Mouse (Mus musculus) thymus, adult 18-20 months (tissue): ENCODE measurements around the gene D630039A03Rik.

ENCODE experiments used
- DNase-seq, 2 experiments: peaks; one replicate each; pipeline ENCODE4 v3.0.0; 2022; ENCODE audit warnings: mixed read lengths in 2 of 2

D630039A03Rik gene

DNA sequence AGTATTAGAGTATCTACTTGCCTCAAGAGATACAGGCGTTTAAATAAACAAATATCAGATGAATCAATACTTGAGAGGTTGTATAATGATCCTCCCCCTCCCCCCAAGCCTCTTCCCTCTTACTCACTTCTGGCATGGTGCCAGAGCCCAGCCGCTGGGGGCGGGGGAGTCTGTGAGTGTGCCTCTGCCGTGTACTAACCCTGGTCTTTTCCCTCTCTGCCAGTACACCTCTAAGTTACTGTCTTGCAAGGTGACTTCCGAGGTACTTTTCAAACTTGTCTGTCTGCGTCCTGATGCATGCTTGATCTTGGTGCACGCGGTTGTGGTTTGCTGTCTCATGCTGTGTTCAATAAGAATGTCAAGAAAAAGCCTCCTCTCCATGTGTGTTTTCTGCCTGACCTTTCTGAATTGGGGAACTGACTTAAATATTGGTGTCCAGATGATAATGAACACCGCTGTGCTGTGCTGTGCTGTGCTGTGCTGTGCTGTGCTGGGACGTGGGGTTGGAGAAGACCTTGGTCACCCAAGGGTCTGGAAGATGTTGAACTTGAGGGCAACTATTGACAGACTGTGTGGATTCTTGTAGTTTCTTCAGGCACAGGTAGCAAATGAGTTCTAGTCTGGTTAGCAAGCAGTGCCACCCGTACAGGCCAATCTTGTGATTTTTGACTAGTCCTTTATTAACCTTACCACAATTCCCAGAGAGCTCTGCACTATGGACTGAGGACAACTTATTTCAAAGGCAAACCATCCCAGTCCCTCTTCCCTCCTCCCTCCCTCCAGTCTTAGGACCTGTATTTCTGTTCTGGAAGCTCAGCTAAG is 29.8 kb downstream of the D630039A03Rik start:
- peak in 1 of 2 experiments; percentile 19 for DNase-seq

DNA sequence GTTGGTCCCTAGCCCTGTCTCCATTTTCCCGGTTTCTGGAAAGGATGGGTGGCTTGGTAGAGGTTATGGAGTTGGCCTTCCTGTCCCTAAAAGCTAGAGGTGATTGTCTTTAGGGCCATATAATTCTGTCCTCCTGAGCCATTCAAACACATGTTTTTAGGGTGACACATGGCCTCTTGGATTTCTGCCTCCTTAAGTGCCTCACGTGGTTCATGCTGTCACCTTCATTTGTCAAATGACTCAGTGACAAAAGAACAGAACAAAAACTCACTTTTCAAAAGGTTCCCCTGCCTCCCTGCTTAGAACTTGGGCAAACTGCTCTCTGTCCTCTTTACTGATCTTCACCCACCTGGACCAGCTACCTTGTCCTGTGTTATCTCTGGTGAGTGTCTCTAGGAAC is 30.9 kb downstream of the D630039A03Rik start:
- DNase-seq, result no peak

DNA sequence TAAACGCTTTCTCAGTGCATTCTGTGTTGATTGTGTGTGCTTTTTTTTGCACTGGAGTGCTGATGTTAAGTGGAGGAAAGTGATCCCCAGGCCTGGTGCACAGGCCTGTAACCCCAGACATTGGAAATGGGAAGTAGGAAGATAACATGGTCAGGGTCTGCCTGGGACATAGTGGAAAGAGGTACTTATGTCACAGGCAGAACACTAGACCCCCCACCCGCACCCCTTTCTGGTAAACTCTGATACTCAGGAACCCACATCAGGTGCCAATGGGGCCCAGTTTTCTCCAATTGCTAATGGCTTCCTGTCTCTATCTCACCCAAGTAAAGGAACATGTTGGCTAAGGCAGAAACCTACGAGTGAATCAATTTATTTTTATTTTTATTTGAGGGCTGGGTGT is 31.6 kb downstream of the D630039A03Rik start:
- DNase-seq, result no peak

DNA sequence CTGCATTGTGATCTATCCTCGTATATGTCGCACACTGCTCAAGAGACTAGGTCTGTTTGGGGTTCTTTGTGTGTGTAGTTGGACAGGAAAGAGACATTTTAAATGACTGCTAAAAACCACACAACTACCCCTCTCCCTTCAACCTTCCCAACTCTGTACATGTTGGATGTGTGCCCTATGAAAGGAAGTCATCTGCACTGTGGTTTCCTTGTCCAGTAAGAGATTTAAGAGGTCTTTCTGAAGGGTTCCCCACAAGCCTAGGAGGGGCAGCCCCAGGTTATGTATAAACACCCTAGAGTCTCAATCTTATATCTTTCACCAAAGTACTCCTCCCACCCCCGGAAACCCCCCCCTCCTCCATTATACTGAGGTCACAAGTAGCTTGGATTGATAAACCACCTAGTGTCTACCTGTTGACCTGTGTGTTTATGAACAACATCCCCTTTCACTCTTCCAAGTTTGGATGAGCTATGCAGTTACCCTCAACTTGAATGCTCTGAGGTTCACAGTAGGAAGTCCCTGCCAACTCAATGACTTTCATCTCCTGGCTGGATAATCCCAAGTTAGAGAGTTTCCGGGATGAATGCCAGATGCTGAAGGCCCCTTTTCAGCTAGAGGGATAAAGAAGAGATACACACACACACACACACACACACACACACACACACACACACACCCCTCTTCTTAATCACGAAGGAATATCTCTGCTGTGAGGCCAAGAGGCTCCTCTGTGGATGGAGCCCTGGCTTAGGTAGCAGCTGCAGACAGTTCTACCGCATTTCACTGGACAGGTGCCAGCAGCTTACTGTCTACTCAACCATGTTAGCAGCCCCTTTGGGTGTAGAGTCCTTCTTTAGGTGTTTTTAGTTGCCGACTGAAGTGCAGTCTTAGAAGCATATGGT is 32.3 kb downstream of the D630039A03Rik start:
- DNase-seq, result no peak

DNA sequence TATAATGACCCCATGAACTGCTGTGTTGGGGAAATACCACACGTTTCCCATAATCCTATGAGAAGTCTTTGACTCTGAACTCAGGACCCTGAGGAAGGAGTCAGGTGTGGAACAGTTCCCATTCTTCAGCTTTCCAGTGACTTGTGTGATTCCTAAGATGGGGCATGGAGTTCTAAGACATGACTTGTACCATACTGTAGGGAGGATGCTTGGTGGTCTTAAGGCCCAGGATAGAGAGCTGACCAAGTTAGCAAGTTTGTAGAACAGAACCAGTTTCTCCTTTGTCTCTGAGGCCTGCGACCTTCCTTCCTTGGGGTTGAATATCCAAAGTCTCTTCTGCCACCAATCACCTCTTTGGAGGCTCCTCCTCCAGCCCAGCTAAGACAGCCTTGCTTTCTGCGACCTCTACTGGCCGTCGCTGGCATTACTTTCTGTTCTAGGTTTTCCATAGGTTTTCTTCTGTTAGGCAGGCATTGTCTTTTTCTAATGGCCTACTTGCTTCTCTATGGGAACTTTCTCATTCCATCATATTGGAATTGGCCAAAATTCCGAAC is 36.2 kb downstream of the D630039A03Rik start:
- DNase-seq, result peak; percentile 61 to 62

DNA sequence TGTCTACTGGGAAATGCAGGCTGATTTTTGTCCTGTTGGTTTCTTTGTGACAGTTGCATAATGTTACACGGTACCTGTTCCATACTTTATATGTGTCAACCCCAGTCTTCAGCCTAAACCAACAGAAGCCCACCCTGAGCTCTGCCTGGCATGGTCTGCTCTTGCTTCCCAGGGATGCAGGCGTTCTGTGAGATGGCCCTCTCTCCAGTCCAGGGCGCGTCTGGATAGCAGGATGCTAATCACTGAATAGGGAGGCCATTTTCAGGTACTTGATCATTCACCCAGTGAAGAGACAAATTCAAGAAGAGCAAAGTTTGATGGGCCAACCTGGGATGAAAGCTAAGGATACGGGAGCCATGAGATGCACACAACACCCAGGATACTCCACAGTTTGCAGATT is 37.0 kb downstream of the D630039A03Rik start:
- no peak for DNase-seq

DNA sequence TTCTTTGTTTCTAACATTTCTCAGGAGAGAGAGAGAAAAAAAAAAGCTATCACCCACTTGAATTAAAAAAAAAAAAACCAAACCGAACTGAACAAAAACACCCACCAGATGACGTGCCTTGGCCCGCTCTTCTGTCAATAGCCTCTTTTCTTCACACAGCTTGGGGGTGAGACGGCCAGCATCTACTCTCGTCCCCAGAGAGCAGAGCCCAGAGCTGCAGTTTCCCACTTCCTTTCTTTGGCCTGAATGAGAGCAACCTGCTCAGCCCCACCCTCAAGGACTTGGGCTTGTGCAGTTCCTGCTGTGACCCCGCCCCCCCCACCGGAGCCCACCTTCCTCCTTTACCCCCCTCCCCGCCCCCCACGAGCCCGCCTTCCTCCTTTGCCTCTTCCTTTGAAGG is 48.6 kb downstream of the D630039A03Rik start:
- peak; percentile 24 to 54 for DNase-seq

DNA sequence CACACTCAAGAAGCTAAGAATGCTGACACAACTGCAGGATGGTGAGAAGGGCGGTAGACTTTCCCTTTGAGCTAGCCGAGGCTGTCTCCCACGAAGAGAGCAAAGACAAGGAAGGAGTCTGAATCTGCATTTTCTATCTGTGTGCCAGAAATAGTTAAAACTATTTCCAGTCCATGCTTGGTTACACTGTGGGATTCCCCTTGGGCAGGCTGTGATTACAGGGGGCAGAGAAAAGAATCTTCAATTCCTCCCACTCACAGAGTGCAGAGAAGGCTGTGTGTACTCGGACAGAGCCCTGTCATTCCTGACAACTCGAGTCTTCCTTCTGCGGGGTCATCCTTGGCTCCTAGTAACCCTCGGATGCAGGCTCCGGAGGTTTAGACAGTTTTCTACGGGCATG is 49.1 kb downstream of the D630039A03Rik start:
- no peak for DNase-seq

DNA sequence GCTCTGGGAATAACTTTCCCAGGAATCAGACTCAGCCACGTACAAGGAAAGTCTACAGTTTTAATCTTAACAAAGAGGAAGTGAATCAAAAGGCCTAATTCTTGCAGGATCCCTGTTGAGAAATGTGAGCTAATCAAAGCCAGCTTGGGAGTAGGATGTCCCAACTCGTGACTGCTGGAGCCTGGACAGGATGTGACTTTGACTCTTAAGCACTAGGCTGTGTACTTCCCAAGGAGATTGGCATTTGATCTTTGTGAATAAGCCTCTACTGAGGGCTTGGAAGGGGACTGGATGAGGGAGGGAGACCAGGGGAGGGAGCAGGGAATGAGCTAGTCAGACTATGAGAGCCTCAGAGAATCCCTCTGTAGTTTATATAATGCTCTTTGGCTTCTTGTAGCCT is 50.0 kb downstream of the D630039A03Rik start:
- no peak for DNase-seq

DNA sequence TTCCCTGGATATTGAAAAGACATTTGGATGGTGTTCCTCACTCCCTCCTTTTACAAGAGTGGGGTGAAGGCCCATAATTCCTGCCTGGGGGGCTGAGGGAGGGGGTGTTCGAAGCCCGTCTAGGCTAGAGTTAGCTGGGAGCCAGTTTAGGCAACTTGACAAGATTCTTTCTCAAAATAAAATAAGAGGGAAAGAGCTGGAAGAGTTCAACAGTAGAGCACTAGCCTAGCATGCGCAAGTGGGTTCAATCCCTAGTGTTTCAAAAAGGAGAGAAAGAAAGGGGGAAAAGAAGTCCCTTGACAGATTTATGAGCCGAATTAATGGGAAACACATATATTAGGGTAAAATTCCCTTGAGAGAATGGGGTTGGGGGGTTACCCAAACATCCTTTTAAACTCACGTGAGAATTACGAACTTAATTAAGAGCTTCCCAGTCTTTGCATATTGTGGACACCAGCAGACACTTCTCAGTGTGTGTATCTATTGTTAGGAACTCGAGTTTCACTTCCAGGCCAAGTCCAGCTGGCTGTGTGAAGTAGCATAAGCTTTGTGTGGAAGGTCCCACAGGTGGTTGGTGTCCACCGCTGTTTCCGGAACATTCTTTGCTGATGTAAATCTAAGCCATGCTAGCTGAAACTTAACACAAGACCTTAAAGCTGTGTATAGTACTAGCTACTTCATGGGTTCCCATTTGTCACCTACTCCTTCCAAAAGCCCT is 53.7 kb downstream of the D630039A03Rik start:
- DNase-seq, result no peak

DNA sequence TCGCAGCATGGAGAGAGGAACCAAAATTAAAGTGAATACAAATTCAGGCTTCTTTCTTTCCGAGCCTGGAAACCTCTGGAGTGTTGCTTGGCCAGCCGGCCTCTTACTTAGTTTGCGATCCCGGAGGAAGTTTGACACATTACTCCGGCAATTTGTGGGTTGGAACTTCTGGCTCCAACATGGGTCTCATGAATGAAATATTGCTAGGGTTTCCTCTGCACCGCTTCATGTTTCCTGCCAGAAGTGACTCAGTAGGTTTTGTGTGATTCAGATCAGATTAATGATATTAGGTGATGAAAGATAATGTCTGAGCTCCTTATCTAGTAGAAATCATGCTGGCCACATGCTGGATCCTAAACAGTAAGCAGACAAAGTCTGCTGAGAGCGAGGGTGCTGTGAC is 54.2 kb downstream of the D630039A03Rik start:
- DNase-seq, result no peak

DNA sequence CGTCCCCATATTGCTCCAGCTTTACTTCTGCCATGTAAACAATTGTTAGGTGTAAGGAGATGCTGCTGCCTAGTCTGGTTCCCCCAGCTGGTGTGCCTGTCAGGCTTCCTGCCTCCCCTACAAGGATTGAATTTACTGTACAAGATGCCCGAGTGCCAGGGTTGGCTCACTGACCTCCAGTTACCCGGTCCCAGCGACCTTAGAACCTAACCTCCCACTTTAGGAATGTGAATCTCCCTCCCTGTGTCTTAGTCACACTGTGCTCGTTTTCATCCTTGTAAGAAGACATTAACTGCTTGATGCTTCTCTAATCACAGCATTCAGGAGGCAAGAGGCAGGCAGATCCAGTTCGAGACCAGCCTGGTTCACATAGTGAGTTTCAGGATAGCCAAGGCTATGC is 54.9 kb downstream of the D630039A03Rik start:
- no peak for DNase-seq

DNA sequence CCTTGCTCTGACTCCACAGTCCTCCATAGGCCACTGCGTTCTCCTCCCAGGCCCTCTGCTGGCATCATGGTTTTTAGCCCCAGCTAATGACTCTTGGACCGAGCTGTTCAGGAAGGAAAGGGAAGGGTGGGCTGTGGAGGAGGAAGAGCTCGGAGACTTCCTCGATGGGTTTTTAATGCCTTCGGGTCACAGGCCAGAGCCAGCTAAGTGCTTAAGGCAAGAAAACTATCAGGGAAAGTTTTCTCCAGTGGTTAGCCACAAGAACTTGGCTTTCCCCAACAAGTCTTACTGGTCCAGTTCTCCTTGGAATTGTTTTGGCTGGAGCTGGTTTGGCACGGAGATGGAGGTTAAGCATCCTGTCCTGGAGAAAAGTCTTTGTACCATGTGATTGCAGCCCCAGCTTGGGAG is 55.9 kb downstream of the D630039A03Rik start:
- no peak for DNase-seq
